Mouse (Mus musculus): ENCODE measurements around the gene Scamp1. TPM values are rescaled to one million over a fixed set of nuclear protein-coding genes. Genes with fewer than 3 reads are reported as not detected.

Scamp1 gene
- polyA plus RNA-seq (2012; rRNA removed) = 15.3 and 15.5 TPM in 2 replicates

GRCm38 (mm10) chr13:94285281-94285871 lies at the start of gene Scamp1:
Scamp1 (minus strand) TSS chr13:94285857.

Other genes starting within 250 kb of the Scamp1 start
- gene Lhfpl2, start 228.1 kb downstream of the Scamp1 start, polyA plus RNA-seq (2012; rRNA removed) = 79.5 and 80.3 TPM in 2 replicates
- gene Ap3b1, start 73.1 kb upstream of the Scamp1 start, polyA plus RNA-seq (2012; rRNA removed) = 23.5 and 27.1 TPM in 2 replicates